Mouse (Mus musculus) urinary bladder, adult 2 months (tissue): Measurements from ENCODE around the gene Sebox. TPM values are rescaled to one million over a fixed set of nuclear protein-coding genes. Genes with fewer than 3 reads are reported as not detected.

Experiments used
- DNase-seq: peaks from one replicate; pipeline ENCODE4 v3.0.0; 2022; ENCODE audit warnings: low spot score
- polyA plus RNA-seq: library from polyadenylated mRNA; depleted of rRNA; stranded (reverse); fragments of >200 nt; gene quantifications from 2 replicates; pipeline ENCODE4 v1.2.3, GENCODE M21; 2012; rRNA removed

The Sebox gene
- polyA plus RNA-seq, 1 experiment: not detected

GRCm38 (mm10) chr11:78534516-78534915 is 31.3 kb downstream of the Sebox start:
- no peak for DNase-seq

GRCm38 (mm10) chr11:78535376-78536079 is 32.3 kb downstream of the Sebox start:
- no peak for DNase-seq

GRCm38 (mm10) chr11:78536080-78536689 is 32.9 kb downstream of the Sebox start, which contains the start of the genes Tnfaip1 and Ift20:
Gene Tnfaip1 (minus strand): TSS chr11:78536332.
Gene Ift20 (plus strand): TSS chr11:78536361.
- peak; percentile 85 for DNase-seq

- no peak for DNase-seq
Measured at GRCm38 (mm10) chr11:78536690-78537084, 33.4 kb downstream of the Sebox start.

- no peak for DNase-seq
Measured at GRCm38 (mm10) chr11:78540358-78540757, 37.1 kb downstream of the Sebox start.

- no peak for DNase-seq
Measured at GRCm38 (mm10) chr11:78544449-78545111, 41.3 kb downstream of the Sebox start.

GRCm38 (mm10) chr11:78545181-78545580 is 41.9 kb downstream of the Sebox start:
- no peak for DNase-seq

- DNase-seq: no peak
Measured at GRCm38 (mm10) chr11:78547718-78548460, 44.6 kb downstream of the Sebox start.

GRCm38 (mm10) chr11:78549491-78549987 is 46.3 kb downstream of the Sebox start:
- DNase-seq: no peak

- DNase-seq: peak; percentile 76
Measured at GRCm38 (mm10) chr11:78550168-78551058, 47.2 kb downstream of the Sebox start, which contains the start of gene Tmem97. Gene Tmem97 (minus strand): TSS chr11:78550777.

GRCm38 (mm10) chr11:78551059-78551398 is 47.8 kb downstream of the Sebox start:
- DNase-seq: no peak

Other genes with a start within 250 kb of the Sebox start
- gene 2610507B11Rik, start 241.7 kb upstream of the Sebox start, polyA plus RNA-seq: 94.2 and 96.9 TPM in 2 replicates
- 0.28 and 0.55 TPM in 2 replicates for gene BC030499, start 212.6 kb upstream of the Sebox start, polyA plus RNA-seq
- gene Spag5, start 201.9 kb upstream of the Sebox start, polyA plus RNA-seq: 1.4 and 1.7 TPM in 2 replicates
- gene Aldoc, start 180.5 kb upstream of the Sebox start, polyA plus RNA-seq: 3.3 and 4.1 TPM in 2 replicates
- gene Pigs, start 175.0 kb upstream of the Sebox start, polyA plus RNA-seq: 44.2 and 44.9 TPM in 2 replicates
- gene Unc119, start 160.0 kb upstream of the Sebox start, polyA plus RNA-seq: 91.5 and 94.3 TPM in 2 replicates
- gene Foxn1, start 116.9 kb upstream of the Sebox start, polyA plus RNA-seq: 0.08 and 0.15 TPM in 2 replicates
- 0.04 and 0.07 TPM in 2 replicates for gene Slc13a2, start 81.2 kb upstream of the Sebox start, polyA plus RNA-seq
- gene Slc46a1, start 37.8 kb upstream of the Sebox start, polyA plus RNA-seq: 24.3 and 26.3 TPM in 2 replicates
- 0.54 and 0.81 TPM in 2 replicates for gene Sarm1, start 5.7 kb upstream of the Sebox start, polyA plus RNA-seq
- 3.6 and 4.4 TPM in 2 replicates for gene Vtn, start 4.4 kb upstream of the Sebox start, polyA plus RNA-seq
- 28.8 and 41.2 TPM in 2 replicates for gene Tmem199, start 8.7 kb downstream of the Sebox start, polyA plus RNA-seq
- 52.5 and 54.7 TPM in 2 replicates for gene Poldip2, start 8.7 kb downstream of the Sebox start, polyA plus RNA-seq
- gene Tnfaip1, start 32.9 kb downstream of the Sebox start, polyA plus RNA-seq: 37.1 and 39.9 TPM in 2 replicates
- gene Ift20, start 32.9 kb downstream of the Sebox start, polyA plus RNA-seq: 87.2 and 93.1 TPM in 2 replicates
- 8.7 and 10.7 TPM in 2 replicates for gene Tmem97, start 47.3 kb downstream of the Sebox start, polyA plus RNA-seq
- 18.7 and 21.0 TPM in 2 replicates for gene Nlk, start 193.9 kb downstream of the Sebox start, polyA plus RNA-seq
- gene Ccnq, start 248.3 kb downstream of the Sebox start, polyA plus RNA-seq: 35.4 and 41.7 TPM in 2 replicates